Mouse (Mus musculus) lung, embryonic 16.5 days (tissue): Measurements from ENCODE around the gene Itsn1. TPM values are rescaled to one million over a fixed set of nuclear protein-coding genes. Genes with fewer than 3 reads are reported as not detected.

Experiments
- ATAC-seq: fragments of 200-750 bp; cut with Nextera tagmentation; 2 replicates; pipeline ENCODE4 v1.8.0; 2017; ENCODE audit warnings: low read depth, mild to moderate bottlenecking, moderate library complexity
- H3K27ac ChIP-seq: fragments of 300-500 bp; sonication (generic); 2 replicates; pipeline ENCODE4 v1.5.1; 2014; ENCODE audit warnings: mild to moderate bottlenecking, control low read depth, low read length
- H3K27me3 ChIP-seq: fragments of 300-500 bp; sonication (generic); 2 replicates; pipeline ENCODE4 v1.6.1; 2014; ENCODE audit warnings: low read depth, low read length, mixed read lengths; ENCODE audit not compliant: control insufficient read depth, insufficient read depth
- H3K36me3 ChIP-seq: fragments of 300-500 bp; sonication (generic); 2 replicates; pipeline ENCODE4 v1.6.1; 2014; ENCODE audit warnings: low read length; ENCODE audit not compliant: control insufficient read depth, insufficient read depth
- H3K4me1 ChIP-seq: fragments of 300-500 bp; sonication (generic); replicated peaks from 2 replicates; pipeline ENCODE4 v1.6.1; 2014; ENCODE audit warnings: low read length, mixed read lengths; ENCODE audit not compliant: control insufficient read depth, insufficient read depth
- H3K4me2 ChIP-seq: fragments of 300-500 bp; sonication (generic); 2 replicates; pipeline ENCODE4 v1.6.1; 2014; ENCODE audit warnings: low read depth, low read length, control low read depth
- H3K4me3 ChIP-seq: fragments of 300-500 bp; sonication (generic); 2 replicates; pipeline ENCODE4 v1.5.1; 2014; ENCODE audit warnings: mild to moderate bottlenecking, low read length, control low read depth
- H3K9ac ChIP-seq: fragments of 300-500 bp; sonication (generic); 2 replicates; pipeline ENCODE4 v1.6.1; 2014; ENCODE audit warnings: low read length, control low read depth
- H3K9me3 ChIP-seq: fragments of 300-500 bp; sonication (generic); 2 replicates; pipeline ENCODE4 v1.6.1; 2016; ENCODE audit warnings: low read length; ENCODE audit not compliant: control insufficient read depth
- WGBS: fragments of 180-500 bp; shearing (Covaris S2); extraction: QIAGEN DNeasy Blood & Tissue Kit; methylation state at CpG from one replicate; pipeline ENCODE4 v1.1.7; 2014; 5-methylcytosine and 5-hydroxymethylcytosine counted together
- polyA plus RNA-seq: library from polyadenylated mRNA; unstranded; fragments of >200 nt; fragmentation: Nextera tagmentation; extraction: Ambion mirVana; gene quantifications from 2 replicates; pipeline ENCODE4 v1.2.1, GENCODE M21; 2015

Itsn1 gene
- polyA plus RNA-seq, 1 experiment from 2014 or later: 17.8 TPM

DNA sequence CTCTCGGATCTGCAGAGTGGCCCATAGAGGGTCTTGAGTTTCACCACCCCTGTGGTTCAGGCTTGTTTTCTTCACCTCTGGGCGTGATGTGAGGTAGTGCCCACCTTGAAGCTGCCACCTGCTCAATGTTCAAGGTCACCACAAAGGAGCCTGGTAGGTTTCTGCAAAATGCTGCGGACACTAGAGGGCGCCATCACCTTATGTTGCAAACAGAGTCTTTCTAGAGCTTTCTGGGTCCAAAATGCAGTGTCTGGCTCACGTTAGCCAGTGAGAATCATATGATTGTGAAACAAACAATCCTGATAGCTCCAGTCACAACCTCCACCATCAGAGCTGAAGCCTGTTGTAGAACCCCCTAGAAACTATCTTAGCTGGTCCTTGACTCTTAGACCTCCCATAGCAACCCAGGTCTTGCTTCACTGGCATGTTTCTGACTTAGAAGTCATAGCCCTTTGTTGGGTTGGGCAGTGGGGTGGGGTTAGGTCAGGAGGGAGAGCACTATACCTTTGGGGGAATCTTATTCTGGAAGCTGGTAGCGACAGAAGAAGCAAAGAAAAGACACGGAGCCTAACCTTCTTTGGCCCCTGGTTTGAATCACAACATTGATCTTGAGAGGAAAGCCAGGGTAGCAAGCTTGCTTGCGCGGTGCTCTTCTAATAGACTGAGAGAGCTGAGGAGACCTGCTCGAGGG lies 207.4 kb downstream of the Itsn1 start:
- peak; percentile 16; the same call in 1 of the 2 replicates for ATAC-seq
- H3K4me2 ChIP-seq: no peak overlapping the region
- no peaks in the 10 kb centered on the region for H3K36me3 ChIP-seq
- no peaks in the 10 kb centered on the region for H3K9me3 ChIP-seq
- H3K4me1 ChIP-seq: no peaks in the 10 kb centered on the region; the same call in 1 of the 2 replicates
- 44% methylated on average over 10 of the region's 10 CpGs for WGBS
- H3K27me3 ChIP-seq: no peaks in the 10 kb centered on the region
- H3K27ac ChIP-seq: no peak overlapping the region
- H3K4me3 ChIP-seq: no peak overlapping the region
- H3K9ac ChIP-seq: no peak overlapping the region

DNA sequence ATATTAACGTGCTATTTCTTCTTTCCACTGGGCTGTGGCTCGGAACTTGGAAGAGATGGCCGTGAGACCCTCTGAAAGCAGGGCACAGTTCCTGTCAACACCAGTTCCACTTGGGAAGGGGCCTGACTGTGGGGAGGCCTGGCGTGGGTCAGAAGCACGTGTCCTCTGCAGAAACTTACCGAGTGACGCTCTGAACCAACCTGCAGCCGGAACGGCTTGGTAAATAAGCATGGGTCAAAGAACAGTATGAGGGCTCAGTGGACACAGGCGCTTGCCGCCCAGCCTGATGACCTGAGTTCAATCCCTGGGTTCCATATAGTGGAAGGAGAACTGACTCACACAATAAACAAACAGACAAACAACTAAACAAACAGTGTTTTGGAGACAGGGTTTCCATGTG lies 208.2 kb downstream of the Itsn1 start:
- no peak overlapping the region for H3K4me3 ChIP-seq
- H3K27me3 ChIP-seq: no peaks in the 10 kb centered on the region
- ATAC-seq: no peak
- no peaks in the 10 kb centered on the region; the same call in 1 of the 2 replicates for H3K4me1 ChIP-seq
- no peak overlapping the region for H3K27ac ChIP-seq
- H3K9me3 ChIP-seq: no peaks in the 10 kb centered on the region
- H3K9ac ChIP-seq: no peak overlapping the region
- H3K36me3 ChIP-seq: no peaks in the 10 kb centered on the region
- H3K4me2 ChIP-seq: no peak overlapping the region
- 78% methylated on average over 11 of the region's 11 CpGs for WGBS

DNA sequence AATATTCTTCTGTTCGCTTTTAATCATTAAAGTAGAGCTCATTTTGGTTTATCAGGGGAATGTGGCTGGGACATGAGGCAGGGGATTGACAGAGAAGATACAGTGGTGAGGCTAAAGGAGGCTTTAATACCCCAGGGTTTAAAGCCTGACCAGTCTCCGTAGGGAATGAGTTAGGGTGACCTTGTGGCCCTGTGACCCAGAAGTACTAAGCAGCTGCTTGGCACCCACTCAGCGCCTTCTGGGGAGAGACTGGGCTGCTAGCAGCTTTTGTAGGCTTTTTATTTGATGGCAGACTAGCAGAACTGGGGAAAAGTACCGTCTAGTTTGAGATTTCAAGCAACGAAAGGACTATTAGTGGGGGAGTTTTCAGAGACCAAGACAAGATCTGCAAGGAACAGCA lies 209.1 kb downstream of the Itsn1 start:
- Histone ChIP-seq H3K9ac (no peak overlapping the region), H3K4me3 (no peak overlapping the region), H3K4me2 (no peak overlapping the region), H3K36me3 (no peaks in the 10 kb centered on the region), H3K27me3 (no peaks in the 10 kb centered on the region), H3K4me1 (no peaks in the 10 kb centered on the region; the same call in 1 of the 2 replicates), H3K27ac (no peak overlapping the region), H3K9me3 (0 out of 2 replicates have a peak, but pooled peaks cover under 1% of the 10 kb centered on the region)
- 67% methylated on average over 5 of the region's 5 CpGs for WGBS
- ATAC-seq: no peak

DNA sequence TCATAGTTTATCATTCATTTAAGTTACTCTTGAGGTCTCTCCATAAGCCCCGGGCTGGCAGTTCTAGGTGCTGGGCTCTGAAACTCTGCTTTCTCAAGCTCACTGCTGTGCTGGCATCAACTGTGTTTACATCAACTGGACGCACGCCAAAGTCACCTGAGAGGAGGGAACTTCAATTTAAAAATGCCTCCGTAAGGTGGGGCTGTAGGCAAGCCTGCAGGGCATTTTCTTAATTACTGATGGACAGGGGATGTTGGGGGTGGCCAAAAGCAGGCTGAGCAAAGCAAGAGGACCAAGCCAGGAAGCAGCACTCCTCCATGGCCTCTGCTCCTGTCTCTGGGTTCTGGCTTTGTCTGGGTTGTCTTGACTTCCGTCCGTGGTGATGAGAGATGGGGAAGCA lies 211.6 kb downstream of the Itsn1 start:
- H3K27ac ChIP-seq: no peak overlapping the region
- no peaks in the 10 kb centered on the region for H3K4me1 ChIP-seq
- ATAC-seq: no peak
- 0 out of 2 replicates have a peak, but pooled peaks cover 2% of the 10 kb centered on the region for H3K9me3 ChIP-seq
- 41% methylated on average over 6 of the region's 6 CpGs for WGBS
- no peak overlapping the region for H3K4me2 ChIP-seq
- no peaks in the 10 kb centered on the region for H3K27me3 ChIP-seq
- no peak overlapping the region for H3K9ac ChIP-seq
- H3K4me3 ChIP-seq: no peak overlapping the region
- no peaks in the 10 kb centered on the region for H3K36me3 ChIP-seq

DNA sequence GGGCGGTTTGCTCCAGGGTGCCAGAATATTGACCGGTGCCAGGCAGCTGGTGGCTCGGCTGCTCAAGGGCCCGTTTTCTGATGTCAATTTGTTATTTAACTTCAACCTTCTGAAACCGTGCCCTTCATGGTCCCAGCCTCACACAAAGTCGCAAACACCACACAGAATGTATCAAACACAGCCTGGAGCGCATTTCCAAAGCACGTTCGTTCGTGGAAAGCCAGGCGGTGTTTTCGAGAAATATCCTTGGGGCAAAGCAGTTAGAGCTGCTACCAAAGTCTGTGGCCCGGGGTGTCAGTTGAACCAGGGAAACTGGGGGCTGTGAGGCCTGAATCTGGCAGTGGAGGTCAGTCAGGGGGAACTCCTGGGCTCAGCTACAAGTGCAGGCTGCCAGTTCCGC lies 213.1 kb downstream of the Itsn1 start:
- Histone ChIP-seq H3K27me3 (no peaks in the 10 kb centered on the region), H3K27ac (no peak overlapping the region), H3K36me3 (no peaks in the 10 kb centered on the region), H3K4me1 (no peaks in the 10 kb centered on the region), H3K9me3 (0 out of 2 replicates have a peak, but pooled peaks cover 2% of the 10 kb centered on the region), H3K4me3 (no peak overlapping the region), H3K4me2 (no peak overlapping the region), H3K9ac (no peak overlapping the region)
- WGBS: 84% methylated on average over 14 of the region's 14 CpGs
- no peak for ATAC-seq

DNA sequence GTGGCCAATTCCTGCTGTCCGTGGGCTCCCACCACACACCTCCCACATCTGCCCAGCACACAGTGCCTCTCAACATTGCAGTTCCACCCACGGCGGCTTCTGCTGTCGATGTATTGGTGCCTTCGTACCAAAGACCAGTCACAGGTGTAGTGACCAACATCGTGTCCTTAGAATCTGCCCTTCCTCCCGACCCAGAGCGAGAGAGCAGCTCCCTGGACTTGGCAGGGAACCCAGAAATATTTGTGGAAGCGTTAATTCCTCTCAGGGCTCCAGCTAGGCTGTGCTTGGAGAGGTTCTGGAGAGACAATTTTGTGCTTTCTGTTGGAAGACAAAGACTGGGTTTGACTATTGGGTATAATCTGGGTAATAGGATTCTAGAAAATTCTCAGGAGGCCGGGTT lies 217.2 kb downstream of the Itsn1 start:
- Histone ChIP-seq H3K9me3 (0 out of 2 replicates have a peak, but pooled peaks cover 2% of the 10 kb centered on the region), H3K9ac (no peak overlapping the region), H3K4me3 (no peak overlapping the region), H3K27me3 (no peaks in the 10 kb centered on the region), H3K4me1 (no peaks in the 10 kb centered on the region), H3K36me3 (no peaks in the 10 kb centered on the region), H3K27ac (no peak overlapping the region), H3K4me2 (no peak overlapping the region)
- 80% methylated on average over 10 of the region's 10 CpGs for WGBS
- ATAC-seq: no peak

DNA sequence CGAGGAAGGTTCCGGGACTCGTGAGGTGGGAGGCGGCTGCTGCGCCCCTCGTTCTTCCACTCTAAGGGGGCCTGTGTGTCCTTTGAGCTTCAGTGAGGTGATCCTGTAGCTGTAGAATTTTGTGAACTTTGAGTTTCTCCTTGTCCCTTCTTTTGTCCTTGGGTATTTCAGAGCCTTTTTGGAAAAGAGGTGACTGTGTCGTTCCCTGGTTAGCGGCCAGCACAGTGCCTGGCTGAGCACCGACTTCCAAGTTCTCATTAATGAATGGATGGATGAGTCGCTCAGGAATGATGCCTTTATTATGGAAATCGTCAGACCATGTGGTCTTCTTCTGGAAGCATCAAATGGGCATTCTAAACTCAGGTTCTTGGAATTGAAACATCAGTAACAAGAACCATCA lies 218.0 kb downstream of the Itsn1 start:
- Histone ChIP-seq H3K4me3 (no peak overlapping the region), H3K9ac (no peak overlapping the region), H3K27me3 (no peaks in the 10 kb centered on the region), H3K36me3 (no peaks in the 10 kb centered on the region), H3K4me2 (no peak overlapping the region), H3K9me3 (0 out of 2 replicates have a peak, but pooled peaks cover 2% of the 10 kb centered on the region), H3K4me1 (no peaks in the 10 kb centered on the region), H3K27ac (no peak overlapping the region)
- 77% methylated on average over 11 of the region's 11 CpGs for WGBS
- no peak for ATAC-seq

DNA sequence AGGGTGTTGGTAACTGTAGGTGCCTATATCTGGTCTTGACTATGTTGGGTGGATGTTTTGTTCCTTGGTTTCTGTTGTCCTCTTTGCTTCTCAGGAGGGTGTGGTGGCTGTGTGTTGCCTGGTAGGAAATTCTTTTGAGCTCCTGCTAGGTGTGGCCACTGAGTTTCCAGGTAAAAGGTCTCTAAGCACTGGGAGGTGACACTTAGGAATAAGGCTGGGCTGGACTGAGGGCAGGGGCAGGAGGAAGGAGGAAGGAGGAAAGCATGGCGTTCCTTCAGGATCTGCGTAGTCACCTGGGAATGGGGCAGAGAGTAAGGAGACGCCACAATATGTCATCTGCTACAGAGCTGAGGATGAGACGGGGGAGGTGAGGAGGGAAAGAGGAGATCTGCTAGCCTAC lies 224.9 kb downstream of the Itsn1 start:
- H3K4me3 ChIP-seq: no peak overlapping the region
- H3K27ac ChIP-seq: no peak overlapping the region
- ATAC-seq: no peak
- no peaks in the 10 kb centered on the region for H3K9me3 ChIP-seq
- WGBS: 81% methylated on average over 4 of the region's 4 CpGs
- H3K27me3 ChIP-seq: no peaks in the 10 kb centered on the region
- no peak overlapping the region for H3K4me2 ChIP-seq
- no peak overlapping the region for H3K9ac ChIP-seq
- H3K4me1 ChIP-seq: no peaks in the 10 kb centered on the region
- no peaks in the 10 kb centered on the region for H3K36me3 ChIP-seq

DNA sequence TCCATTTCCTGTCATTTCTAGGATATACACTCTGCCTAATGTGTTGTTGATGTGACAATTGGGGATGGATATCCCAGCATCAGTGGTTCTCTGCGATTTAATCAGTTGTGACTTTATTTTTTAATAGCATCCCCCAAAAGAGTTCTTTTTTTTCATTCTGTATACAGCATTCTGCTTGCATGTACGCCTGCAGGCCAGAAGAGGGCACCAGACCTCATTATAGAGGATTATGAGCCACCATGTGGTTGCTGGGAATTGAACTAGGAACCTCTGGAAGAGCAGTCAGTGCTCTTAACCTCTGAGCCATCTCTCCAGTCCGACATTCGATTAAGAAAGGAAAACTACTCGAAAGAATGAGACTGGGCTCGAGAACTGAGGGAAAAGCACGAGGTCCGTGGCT lies 225.7 kb downstream of the Itsn1 start:
- no peak for ATAC-seq
- 85% methylated on average over 8 of the region's 8 CpGs for WGBS
- H3K9me3 ChIP-seq: no peaks in the 10 kb centered on the region
- H3K27me3 ChIP-seq: no peaks in the 10 kb centered on the region
- H3K4me1 ChIP-seq: no peaks in the 10 kb centered on the region
- H3K4me2 ChIP-seq: no peak overlapping the region
- no peak overlapping the region for H3K4me3 ChIP-seq
- no peak overlapping the region for H3K27ac ChIP-seq
- no peak overlapping the region for H3K9ac ChIP-seq
- H3K36me3 ChIP-seq: no peaks in the 10 kb centered on the region
